Mouse (Mus musculus) brain, embryonic 14.5 days (tissue): ENCODE results near the gene Olfr1204. TPM values are rescaled to one million over a fixed set of nuclear protein-coding genes. Genes with fewer than 3 reads are reported as not detected.

Experiments used
- DNase-seq: peaks from one replicate; pipeline ENCODE4 v3.0.0-alpha.2; 2011; ENCODE audit warnings: low read depth
- CTCF ChIP-seq: fragments of 200-500 bp; IDR thresholded peaks from 2 replicates; pipeline ENCODE4 v1.5.1; 2012; ENCODE audit warnings: inconsistent platforms, mild to moderate bottlenecking, moderate library complexity, borderline replicate concordance; ENCODE audit not compliant: insufficient read depth, insufficient read length; ENCODE audit errors: extremely low read depth
- POLR2A ChIP-seq: fragments of 200-500 bp; IDR thresholded peaks from 2 replicates; pipeline ENCODE4 v1.6.1; 2012; ENCODE audit warnings: mild to moderate bottlenecking, inconsistent platforms, borderline replicate concordance; ENCODE audit not compliant: poor library complexity, insufficient read depth, insufficient read length, severe bottlenecking; ENCODE audit errors: extremely low read depth
- polyA plus RNA-seq: library from polyadenylated mRNA; depleted of rRNA; stranded (reverse); fragments of >200 nt; gene quantifications from 2 replicates; pipeline ENCODE4 v1.2.3, GENCODE M21; 2012; rRNA removed

Gene Olfr1204
- not detected in 2 replicates for polyA plus RNA-seq

GRCm38 (mm10) chr2:88848992-88849391 lies at the start of gene Olfr1204:
Gene Olfr1204 (plus strand): TSS chr2:88849292.
- TF ChIP-seq POLR2A (no peak), CTCF (no peak)
- DNase-seq, result no peak

GRCm38 (mm10) chr2:88814196-88814595 lies 34.9 kb upstream of the Olfr1204 start, which contains the start of gene Olfr1202:
Gene Olfr1202 (plus strand): TSS chr2:88814496.
- DNase-seq, result no peak
- TF ChIP-seq CTCF (no peak), POLR2A (no peak)

GRCm38 (mm10) chr2:88829437-88829836 lies 19.7 kb upstream of the Olfr1204 start, which contains the start of gene Olfr1205:
Gene Olfr1205 (plus strand): TSS chr2:88829737.
- no peak for DNase-seq
- no peak for TF ChIP-seq POLR2A
- no peak for TF ChIP-seq CTCF

- no peak for DNase-seq
- TF ChIP-seq POLR2A (no peak), CTCF (no peak)
These were observed 10.6 kb upstream of the Olfr1204 start for GRCm38 (mm10) chr2:88838477-88838876.

- DNase-seq, result no peak
- TF ChIP-seq POLR2A, result no peak
- no peak for TF ChIP-seq CTCF
These were observed 13.8 kb downstream of the Olfr1204 start, which contains the start of gene Olfr1206 for GRCm38 (mm10) chr2:88862931-88863330. Gene Olfr1206 (plus strand): TSS chr2:88863231.

GRCm38 (mm10) chr2:88902211-88902610 lies 53.1 kb downstream of the Olfr1204 start, which contains the start of gene Olfr1208:
Gene Olfr1208 (minus strand): TSS chr2:88902311.
- no peak for DNase-seq

More at GRCm38 (mm10) chr2:88902211-88902610, 53.1 kb downstream of the Olfr1204 start, which contains the start of gene Olfr1208:
- no peak for TF ChIP-seq POLR2A
- no peak for TF ChIP-seq CTCF

Other genes with a start within 250 kb of the Olfr1204 start
- not detected in 2 replicates for gene Olfr1191-ps1, start 208.8 kb upstream of the Olfr1204 start, polyA plus RNA-seq
- gene Olfr1192-ps1, start 200.8 kb upstream of the Olfr1204 start, polyA plus RNA-seq, result not detected in 2 replicates
- not detected in 2 replicates for gene Olfr1193, start 173.7 kb upstream of the Olfr1204 start, polyA plus RNA-seq
- gene Olfr1195, start 160.1 kb upstream of the Olfr1204 start, polyA plus RNA-seq, result not detected in 2 replicates
- not detected in 2 replicates for gene Olfr1196, start 144.7 kb upstream of the Olfr1204 start, polyA plus RNA-seq
- gene Olfr1197, start 116.9 kb upstream of the Olfr1204 start, polyA plus RNA-seq, result not detected in 2 replicates
- gene Olfr1198, start 97.9 kb upstream of the Olfr1204 start, polyA plus RNA-seq, result not detected in 2 replicates
- gene Olfr1199, start 88.8 kb upstream of the Olfr1204 start, polyA plus RNA-seq, result not detected in 2 replicates
- gene Olfr1200, start 78.8 kb upstream of the Olfr1204 start, polyA plus RNA-seq, result not detected in 2 replicates
- gene Olfr1201, start 56.3 kb upstream of the Olfr1204 start, polyA plus RNA-seq, result not detected in 2 replicates
- gene Olfr1202, start 34.8 kb upstream of the Olfr1204 start, polyA plus RNA-seq, result not detected in 2 replicates
- not detected in 2 replicates for gene Olfr1205, start 19.6 kb upstream of the Olfr1204 start, polyA plus RNA-seq
- gene Olfr1206, start 13.9 kb downstream of the Olfr1204 start, polyA plus RNA-seq, result not detected in 2 replicates
- gene Olfr1208, start 53.0 kb downstream of the Olfr1204 start, polyA plus RNA-seq, result not detected in 2 replicates
- gene Olfr1209, start 65.9 kb downstream of the Olfr1204 start, polyA plus RNA-seq, result not detected in 2 replicates
- not detected in 2 replicates for gene Olfr1211, start 88.8 kb downstream of the Olfr1204 start, polyA plus RNA-seq
- gene Olfr1212, start 104.7 kb downstream of the Olfr1204 start, polyA plus RNA-seq, result not detected in 2 replicates
- not detected in 2 replicates for gene Gm13762, start 131.0 kb downstream of the Olfr1204 start, polyA plus RNA-seq
- not detected in 2 replicates for gene Olfr1214, start 143.4 kb downstream of the Olfr1204 start, polyA plus RNA-seq
- gene Olfr1215, start 157.7 kb downstream of the Olfr1204 start, polyA plus RNA-seq, result not detected in 2 replicates
- not detected in 2 replicates for gene Olfr1216, start 169.0 kb downstream of the Olfr1204 start, polyA plus RNA-seq
- not detected in 2 replicates for gene Olfr1217, start 182.8 kb downstream of the Olfr1204 start, polyA plus RNA-seq
- gene Olfr1218, start 211.9 kb downstream of the Olfr1204 start, polyA plus RNA-seq, result not detected in 2 replicates
- not detected in 2 replicates for gene Olfr1219, start 234.2 kb downstream of the Olfr1204 start, polyA plus RNA-seq